Mouse (Mus musculus) forebrain, embryonic 16.5 days (tissue): Measurements from ENCODE around the gene Pbxip1. TPM values are rescaled to one million over a fixed set of nuclear protein-coding genes. Genes with fewer than 3 reads are reported as not detected.

Experiments used
- ATAC-seq: fragments of 200-750 bp; cut with Nextera tagmentation; 2 replicates; pipeline ENCODE4 v1.8.0; 2017; ENCODE audit warnings: mild to moderate bottlenecking, moderate library complexity
- H3K27ac ChIP-seq: fragments of 300-500 bp; sonication (generic); 2 replicates; pipeline ENCODE4 v1.5.1; 2014; ENCODE audit warnings: low read length, control low read depth
- H3K27me3 ChIP-seq: fragments of 300-500 bp; sonication (generic); replicated peaks from 2 replicates; pipeline ENCODE4 v1.6.1; 2014; ENCODE audit warnings: low read length; ENCODE audit not compliant: control insufficient read depth, insufficient read depth
- H3K36me3 ChIP-seq: fragments of 300-500 bp; sonication (generic); 2 replicates; pipeline ENCODE4 v1.6.1; 2014; ENCODE audit not compliant: control insufficient read depth, insufficient read depth
- H3K4me1 ChIP-seq: fragments of 300-500 bp; sonication (generic); replicated peaks from 2 replicates; pipeline ENCODE4 v1.6.1; 2014; ENCODE audit warnings: low read length; ENCODE audit not compliant: control insufficient read depth, insufficient read depth
- H3K4me2 ChIP-seq: fragments of 300-500 bp; sonication (generic); 2 replicates; pipeline ENCODE4 v1.6.1; 2014; ENCODE audit warnings: mild to moderate bottlenecking, low read length, control low read depth
- H3K4me3 ChIP-seq: fragments of 300-500 bp; sonication (generic); replicated peaks from 2 replicates; pipeline ENCODE4 v1.5.1; 2014; ENCODE audit warnings: mild to moderate bottlenecking, low read length, control low read depth
- H3K9ac ChIP-seq: fragments of 300-500 bp; sonication (generic); replicated peaks from 2 replicates; pipeline ENCODE4 v1.6.1; 2014; ENCODE audit warnings: low read depth, low read length, control low read depth
- H3K9me3 ChIP-seq: fragments of 300-500 bp; sonication (generic); 2 replicates; pipeline ENCODE4 v1.6.1; 2016; ENCODE audit warnings: low read length; ENCODE audit not compliant: control insufficient read depth
- WGBS: fragments of 180-500 bp; shearing (Covaris S2); extraction: QIAGEN DNeasy Blood & Tissue Kit; methylation state at CpG from one replicate; pipeline ENCODE4 v1.1.7; 2014; 5-methylcytosine and 5-hydroxymethylcytosine counted together
- polyA plus RNA-seq: library from polyadenylated mRNA; unstranded; fragments of >200 nt; fragmentation: Nextera tagmentation; extraction: Ambion mirVana; gene quantifications from 2 replicates; pipeline ENCODE4 v1.2.1, GENCODE M21; 2015

Gene Pbxip1
- polyA plus RNA-seq, 1 experiment from 2014 or later = 11.1 TPM

GRCm38 (mm10) chr3:89448720-89449537 is 12.4 kb downstream of the Pbxip1 start:
- Histone ChIP-seq H3K9me3 (no peaks in the 10 kb centered on the region), H3K4me1 (no peaks in the 10 kb centered on the region), H3K4me3 (no peak overlapping the region), H3K36me3 (no peaks in the 10 kb centered on the region), H3K4me2 (no peak overlapping the region), H3K27ac (no peak overlapping the region), H3K27me3 (no peaks in the 10 kb centered on the region), H3K9ac (no peak overlapping the region)
- no peak for ATAC-seq
- WGBS = 70% methylated on average over 13 of the region's 13 CpGs

- 41% methylated on average over 7 of the region's 7 CpGs for WGBS
- peak; percentile 64; the same call in 1 of the 2 replicates for ATAC-seq
- no peaks in the 10 kb centered on the region for H3K36me3 ChIP-seq
Observed at GRCm38 (mm10) chr3:89449541-89449940, 13.0 kb downstream of the Pbxip1 start.

GRCm38 (mm10) chr3:89451916-89452315 is 15.4 kb downstream of the Pbxip1 start:
- no peaks in the 10 kb centered on the region for H3K36me3 ChIP-seq
- H3K4me1 ChIP-seq = no peaks in the 10 kb centered on the region
- WGBS = 86% methylated on average over 1 of the region's 1 CpGs
- ATAC-seq = no peak
- no peak overlapping the region for H3K4me3 ChIP-seq
- no peak overlapping the region for H3K4me2 ChIP-seq
- H3K9ac ChIP-seq = no peak overlapping the region
- H3K27me3 ChIP-seq = no peaks in the 10 kb centered on the region
- H3K27ac ChIP-seq = no peak overlapping the region
- no peaks in the 10 kb centered on the region for H3K9me3 ChIP-seq

More at GRCm38 (mm10) chr3:89449541-89449940, 13.0 kb downstream of the Pbxip1 start:
- no peak overlapping the region for H3K4me2 ChIP-seq
- H3K27me3 ChIP-seq = no peaks in the 10 kb centered on the region
- H3K27ac ChIP-seq = no peak overlapping the region
- no peak overlapping the region for H3K4me3 ChIP-seq
- no peaks in the 10 kb centered on the region for H3K4me1 ChIP-seq
- H3K9ac ChIP-seq = no peak overlapping the region
- no peaks in the 10 kb centered on the region for H3K9me3 ChIP-seq

DNA sequence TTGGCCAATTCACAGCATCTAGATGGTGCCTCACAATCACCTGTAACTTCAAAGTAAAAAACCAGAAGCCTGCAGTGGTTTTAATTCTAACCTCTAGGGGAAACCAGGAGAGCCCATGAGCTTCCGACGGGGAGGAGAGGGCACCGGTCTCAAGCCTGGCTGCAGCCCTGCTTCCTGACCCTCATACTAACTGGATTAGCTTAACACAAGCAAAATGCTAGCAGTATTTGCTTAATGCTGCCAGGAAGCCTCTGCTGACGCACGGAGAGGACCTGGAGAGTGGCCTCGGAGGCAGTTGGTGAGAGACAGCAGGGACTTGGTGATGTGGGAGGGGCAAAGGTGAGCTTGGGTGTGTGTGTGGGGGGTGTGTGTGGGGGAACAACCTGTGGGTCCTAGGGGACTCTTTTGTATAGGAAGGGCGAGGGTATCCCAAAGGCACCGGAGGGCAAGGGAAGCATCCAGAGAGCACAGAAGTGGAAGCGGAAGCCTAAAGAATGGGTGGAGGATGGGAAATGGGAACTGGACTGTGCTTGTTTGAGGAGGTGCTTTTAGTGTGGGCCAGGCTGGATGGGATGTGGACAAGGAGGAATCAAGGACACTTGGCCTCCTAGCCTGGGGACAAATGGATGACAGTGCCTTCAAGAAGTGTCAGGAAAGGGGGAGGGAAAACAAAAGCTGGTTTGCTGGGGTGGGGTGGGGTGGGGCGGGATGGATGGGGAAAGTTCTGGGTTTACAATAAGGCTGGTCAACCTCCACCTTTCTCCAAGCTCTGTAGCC is 18.1 kb downstream of the Pbxip1 start, which contains the start of gene Pmvk:
Gene Pmvk, plus strand, starts transcription at position 141 of the 777 bp plus-strand sequence.
- WGBS = 68% methylated on average over 10 of the region's 10 CpGs
- Histone ChIP-seq H3K27me3 (no peaks in the 10 kb centered on the region), H3K9me3 (no peaks in the 10 kb centered on the region), H3K4me1 (peaks cover 1% of the 10 kb centered on the region), H3K27ac (no peak within 1 kb of the TSS), H3K36me3 (no peaks in the 10 kb centered on the region), H3K4me2 (no peak within 1 kb of the TSS), H3K9ac (no peak within 1 kb of the TSS), H3K4me3 (no peak within 1 kb of the TSS)
- no peak for ATAC-seq

GRCm38 (mm10) chr3:89455786-89456285 is 19.3 kb downstream of the Pbxip1 start:
- H3K9ac ChIP-seq = no peak overlapping the region

GRCm38 (mm10) chr3:89456726-89457665 is 20.5 kb downstream of the Pbxip1 start:
- Histone ChIP-seq H3K4me1 (peaks cover 9% of the 10 kb centered on the region), H3K36me3 (no peaks in the 10 kb centered on the region), H3K4me3 (no peak overlapping the region), H3K27me3 (no peaks in the 10 kb centered on the region), H3K9ac (no peak overlapping the region), H3K4me2 (no peak overlapping the region), H3K27ac (no peak overlapping the region), H3K9me3 (no peaks in the 10 kb centered on the region)
- 33% methylated on average over 10 of the region's 10 CpGs for WGBS
- ATAC-seq = no peak

More at GRCm38 (mm10) chr3:89455786-89456285, 19.3 kb downstream of the Pbxip1 start:
- Histone ChIP-seq H3K9me3 (no peaks in the 10 kb centered on the region), H3K27me3 (no peaks in the 10 kb centered on the region), H3K4me2 (no peak overlapping the region), H3K4me3 (no peak overlapping the region), H3K27ac (no peak overlapping the region), H3K4me1 (peaks cover 9% of the 10 kb centered on the region), H3K36me3 (no peaks in the 10 kb centered on the region)
- 43% methylated on average over 1 of the region's 1 CpGs for WGBS
- no peak for ATAC-seq

- H3K9me3 ChIP-seq = no peaks in the 10 kb centered on the region
- peak overlapping the region; percentile 70 for H3K4me2 ChIP-seq
- ATAC-seq = peak; percentile 39
- 40% methylated on average over 13 of the region's 13 CpGs for WGBS
- H3K27ac ChIP-seq = peak overlapping the region; percentile 3
- no peaks in the 10 kb centered on the region for H3K36me3 ChIP-seq
- no peak overlapping the region; the same call in 1 of the 2 replicates for H3K9ac ChIP-seq
- H3K4me3 ChIP-seq = peak overlapping the region; percentile 72
- peaks cover 9% of the 10 kb centered on the region for H3K4me1 ChIP-seq
- H3K27me3 ChIP-seq = no peaks in the 10 kb centered on the region
Observed at GRCm38 (mm10) chr3:89458372-89458964, 22.0 kb downstream of the Pbxip1 start.

- under 1% methylated on average over 33 of the region's 36 CpGs for WGBS
- Histone ChIP-seq H3K9ac (peak overlapping the region; percentile 82), H3K27me3 (no peaks in the 10 kb centered on the region), H3K4me2 (peak overlapping the region; percentile 70), H3K27ac (peak overlapping the region; percentile 89), H3K4me1 (peaks cover 9% of the 10 kb centered on the region), H3K9me3 (no peaks in the 10 kb centered on the region), H3K4me3 (peak overlapping the region; percentile 72), H3K36me3 (no peaks in the 10 kb centered on the region)
- peak; percentile 92 for ATAC-seq
Observed at GRCm38 (mm10) chr3:89458965-89459807, 22.7 kb downstream of the Pbxip1 start.
